Mouse (Mus musculus): ENCODE data around the gene Il17rc. TPM values are rescaled to one million over a fixed set of nuclear protein-coding genes. Genes with fewer than 3 reads are reported as not detected.

Il17rc gene
- polyA plus RNA-seq, 1 experiment from 2014 or later, result 4.4 TPM

DNA sequence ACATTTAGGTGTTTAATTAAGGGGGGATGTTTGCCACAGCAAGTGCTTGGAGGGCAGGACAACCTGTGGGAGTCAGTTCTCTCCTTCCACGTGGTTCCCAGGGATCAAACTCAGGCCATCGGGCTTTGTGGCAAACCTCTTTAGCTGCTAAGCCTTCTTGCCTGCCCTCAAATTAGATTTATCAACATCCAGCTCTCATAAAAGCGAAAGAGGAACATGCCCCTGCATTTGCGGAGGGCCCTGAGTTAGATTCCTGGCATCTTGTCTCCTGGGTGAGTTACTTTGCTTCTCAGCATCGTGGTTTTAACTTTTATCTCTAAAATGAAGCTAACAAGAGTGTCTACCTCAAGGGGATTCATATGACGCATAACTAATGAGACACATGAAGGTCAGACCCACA lies 28.1 kb downstream of the Il17rc start:
- peaks cover 12% of the 10 kb centered on the region for H3K4me1 ChIP-seq (ENCODE audit: control insufficient read depth, insufficient read depth, low read depth, low read length)
- no peak overlapping the region for H3K4me3 ChIP-seq (ENCODE audit: low read length)
- no peak overlapping the region for H3K4me2 ChIP-seq (ENCODE audit: low read length)
- H3K27ac ChIP-seq (ENCODE audit: low read depth, low read length), result no peak overlapping the region
- WGBS, result 89% methylated on average over 6 of the region's 6 CpGs
- no peak for ATAC-seq
- no peak overlapping the region for H3K9ac ChIP-seq (ENCODE audit: low read depth, low read length)
- H3K27me3 ChIP-seq (replicated peaks; ENCODE audit: control insufficient read depth, insufficient read depth, low read length), result no peaks in the 10 kb centered on the region; the same call in none of the 2 replicates
- H3K9me3 ChIP-seq (ENCODE audit: control insufficient read depth, low read length), result 0 out of 2 replicates have a peak, but pooled peaks cover 2% of the 10 kb centered on the region
- H3K36me3 ChIP-seq (ENCODE audit: control insufficient read depth, insufficient read depth, low read length), result peaks cover 5% of the 10 kb centered on the region; the same call in 1 of the 2 replicates

DNA sequence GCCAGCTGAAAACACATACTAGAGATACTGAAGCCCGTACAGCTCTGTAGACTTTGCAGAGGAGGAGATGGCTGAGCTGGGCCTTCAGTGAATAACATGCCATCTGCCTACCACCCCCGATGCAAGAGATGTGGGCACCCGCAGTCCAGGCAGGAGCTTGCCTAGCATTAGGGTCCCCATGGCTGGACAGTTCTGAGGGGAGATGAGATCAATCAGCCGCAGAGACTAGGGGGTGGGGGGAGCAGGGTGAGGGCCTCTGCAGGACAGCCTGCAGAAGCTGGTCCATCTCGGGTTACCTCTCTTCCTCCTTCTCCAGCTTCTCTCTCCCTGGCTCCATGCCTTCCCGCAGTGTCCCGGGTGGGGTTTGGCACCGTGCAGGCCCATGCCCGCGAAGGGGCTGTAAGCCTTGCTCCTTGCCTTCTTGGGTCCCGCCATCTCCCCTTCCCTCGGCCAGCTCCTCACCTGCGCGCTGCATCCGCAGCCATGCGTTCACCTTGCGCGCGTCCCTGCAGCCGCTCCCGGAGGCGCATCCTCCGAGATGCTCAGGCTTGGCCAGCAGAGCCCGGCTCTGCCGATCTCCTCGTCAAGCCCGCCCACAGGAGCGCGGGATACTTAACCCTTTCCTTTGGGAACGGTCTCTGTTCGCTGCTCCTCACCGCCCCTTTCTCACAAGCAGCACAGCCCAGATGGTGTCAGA lies 30.3 kb downstream of the Il17rc start, which contains the start of gene Prrt3:
Gene Prrt3, minus strand, starts transcription at position 544 of the 697 bp plus-strand sequence.
- H3K36me3 ChIP-seq (ENCODE audit: control insufficient read depth, insufficient read depth, low read length), result peaks cover 5% of the 10 kb centered on the region; the same call in 1 of the 2 replicates
- H3K27ac ChIP-seq (ENCODE audit: low read depth, low read length), result peak within 1 kb of the TSS; percentile 74
- H3K27me3 ChIP-seq (replicated peaks; ENCODE audit: control insufficient read depth, insufficient read depth, low read length), result no peaks in the 10 kb centered on the region
- peaks cover 6% of the 10 kb centered on the region for H3K4me1 ChIP-seq (ENCODE audit: control insufficient read depth, insufficient read depth, low read depth, low read length)
- ATAC-seq, result peak; percentile 94
- 1% methylated on average over 32 of the region's 32 CpGs for WGBS
- peak within 1 kb of the TSS; percentile 69 for H3K4me3 ChIP-seq (ENCODE audit: low read length)
- H3K9me3 ChIP-seq (ENCODE audit: control insufficient read depth, low read length), result 0 out of 2 replicates have a peak, but pooled peaks cover 2% of the 10 kb centered on the region
- H3K4me2 ChIP-seq (ENCODE audit: low read length), result peak within 1 kb of the TSS; percentile 69
- H3K9ac ChIP-seq (ENCODE audit: low read depth, low read length), result peak within 1 kb of the TSS; percentile 80

DNA sequence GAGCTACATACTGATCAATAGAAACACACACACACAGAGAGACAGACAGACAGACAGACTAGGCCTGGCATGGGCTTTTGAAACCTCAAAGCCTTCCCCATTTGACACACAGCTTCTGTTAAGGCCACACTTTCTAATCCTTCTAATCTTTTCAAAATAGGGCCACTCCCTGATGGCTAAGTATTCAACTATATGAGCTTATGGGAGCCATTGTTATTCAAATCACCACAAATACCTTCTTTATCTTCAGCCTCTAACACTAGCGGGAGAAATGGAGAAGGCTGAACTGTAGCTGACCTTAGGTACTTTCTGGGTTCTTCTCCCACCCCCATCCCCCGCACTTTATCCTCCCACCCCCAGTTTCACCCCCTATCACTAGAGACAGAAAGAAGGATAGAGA lies 31.6 kb downstream of the Il17rc start:
- H3K27me3 ChIP-seq (replicated peaks; ENCODE audit: control insufficient read depth, insufficient read depth, low read length), result no peaks in the 10 kb centered on the region
- H3K4me1 ChIP-seq (ENCODE audit: control insufficient read depth, insufficient read depth, low read depth, low read length), result peaks cover 6% of the 10 kb centered on the region
- H3K4me3 ChIP-seq (ENCODE audit: low read length), result no peak overlapping the region
- H3K9me3 ChIP-seq (ENCODE audit: control insufficient read depth, low read length), result 0 out of 2 replicates have a peak, but pooled peaks cover 2% of the 10 kb centered on the region
- no peak overlapping the region for H3K27ac ChIP-seq (ENCODE audit: low read depth, low read length)
- H3K9ac ChIP-seq (ENCODE audit: low read depth, low read length), result no peak overlapping the region
- H3K4me2 ChIP-seq (ENCODE audit: low read length), result no peak overlapping the region
- ATAC-seq, result no peak
- WGBS, result 56% methylated on average over 2 of the region's 2 CpGs
- no peaks in the 10 kb centered on the region for H3K36me3 ChIP-seq (ENCODE audit: control insufficient read depth, insufficient read depth, low read length)

DNA sequence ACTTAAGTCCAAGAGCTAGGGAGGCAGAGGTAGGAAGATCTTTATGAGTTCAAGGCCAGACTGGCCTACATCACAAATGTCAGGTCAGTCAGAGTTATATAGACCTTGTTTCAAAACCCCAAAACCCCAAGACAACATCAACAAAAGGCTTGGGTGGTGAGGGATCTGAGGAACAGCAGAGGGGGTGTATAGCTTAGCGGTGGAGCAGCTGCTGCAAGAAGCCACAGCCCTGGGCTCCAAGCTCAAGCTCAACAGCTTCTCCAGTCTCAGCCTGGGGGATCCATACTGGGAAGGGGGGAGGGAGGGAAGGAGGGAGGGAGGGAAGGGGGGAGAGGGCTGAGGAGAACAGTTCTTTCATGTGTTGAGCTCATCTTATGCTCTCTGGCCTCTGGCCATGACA lies 34.5 kb downstream of the Il17rc start:
- Histone ChIP-seq H3K9me3 (ENCODE audit: control insufficient read depth, low read length) (0 out of 2 replicates have a peak, but pooled peaks cover 2% of the 10 kb centered on the region), H3K36me3 (ENCODE audit: control insufficient read depth, insufficient read depth, low read length) (no peaks in the 10 kb centered on the region), H3K4me2 (ENCODE audit: low read length) (no peak overlapping the region), H3K27me3 (replicated peaks; ENCODE audit: control insufficient read depth, insufficient read depth, low read length) (no peaks in the 10 kb centered on the region), H3K9ac (ENCODE audit: low read depth, low read length) (no peak overlapping the region), H3K4me3 (ENCODE audit: low read length) (no peak overlapping the region), H3K4me1 (ENCODE audit: control insufficient read depth, insufficient read depth, low read depth, low read length) (peaks cover 6% of the 10 kb centered on the region), H3K27ac (ENCODE audit: low read depth, low read length) (no peak overlapping the region)
- ATAC-seq, result no peak
- 89% methylated on average over 1 of the region's 1 CpGs for WGBS

DNA sequence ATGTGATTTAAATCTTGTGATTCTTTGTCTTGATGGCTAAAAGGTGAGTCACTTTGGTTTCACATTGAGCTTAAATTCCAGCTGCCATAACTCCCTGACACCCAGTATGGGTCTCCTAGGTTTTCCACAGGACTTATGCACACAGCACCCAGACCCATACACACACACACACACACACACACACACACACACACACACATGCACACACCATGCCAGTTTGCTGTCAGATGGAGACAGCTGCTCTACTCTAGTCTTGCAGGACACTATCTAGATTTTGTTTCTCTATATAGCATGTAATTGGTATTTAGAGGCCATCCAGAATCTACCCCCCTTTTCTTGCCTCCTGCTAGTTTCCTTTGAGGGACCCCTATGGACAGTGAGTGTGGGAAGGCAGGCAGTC lies 35.9 kb downstream of the Il17rc start:
- no peaks in the 10 kb centered on the region for H3K36me3 ChIP-seq (ENCODE audit: control insufficient read depth, insufficient read depth, low read length)
- no peak overlapping the region for H3K4me2 ChIP-seq (ENCODE audit: low read length)
- 0 out of 2 replicates have a peak, but pooled peaks cover 2% of the 10 kb centered on the region for H3K9me3 ChIP-seq (ENCODE audit: control insufficient read depth, low read length)
- no peak overlapping the region for H3K4me3 ChIP-seq (ENCODE audit: low read length)
- H3K27me3 ChIP-seq (replicated peaks; ENCODE audit: control insufficient read depth, insufficient read depth, low read length), result no peaks in the 10 kb centered on the region
- peaks cover 3% of the 10 kb centered on the region for H3K4me1 ChIP-seq (ENCODE audit: control insufficient read depth, insufficient read depth, low read depth, low read length)
- ATAC-seq, result no peak
- H3K9ac ChIP-seq (ENCODE audit: low read depth, low read length), result no peak overlapping the region
- no peak overlapping the region for H3K27ac ChIP-seq (ENCODE audit: low read depth, low read length)

DNA sequence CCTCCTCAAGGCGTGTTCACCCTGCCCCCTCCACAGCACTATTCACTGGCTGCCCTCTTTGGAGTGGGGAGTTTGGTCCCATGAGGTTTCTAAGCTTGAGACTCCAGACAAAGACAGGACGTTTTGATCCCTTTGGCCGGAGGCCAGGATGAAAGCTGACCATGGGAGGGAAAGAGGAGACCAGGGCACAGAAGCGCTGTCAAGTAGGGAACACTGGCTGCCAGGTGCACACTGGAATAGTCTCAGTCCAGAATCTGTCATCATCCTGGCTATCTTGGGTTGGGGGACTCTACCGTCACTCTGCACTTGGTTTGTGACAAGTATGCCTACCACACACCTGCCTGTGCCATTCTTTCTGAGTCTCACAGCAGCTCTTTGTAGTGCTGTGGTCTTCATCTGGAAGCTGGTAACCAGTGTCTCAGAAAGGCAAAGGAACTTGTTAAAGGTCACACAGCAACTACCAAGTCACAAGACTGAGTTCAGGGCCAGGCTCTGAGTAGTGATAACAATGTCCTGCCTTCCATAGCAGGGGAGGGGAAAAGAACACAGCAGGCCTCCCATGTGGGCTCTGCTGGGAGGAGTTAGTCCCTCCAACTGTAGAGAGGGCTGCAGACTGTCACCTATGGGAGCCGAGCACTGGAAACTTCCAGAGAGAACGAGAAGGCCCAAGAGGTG lies 37.2 kb downstream of the Il17rc start:
- WGBS, result 56% methylated on average over 7 of the region's 7 CpGs
- ATAC-seq, result no peak
- Histone ChIP-seq H3K36me3 (ENCODE audit: control insufficient read depth, insufficient read depth, low read length) (no peaks in the 10 kb centered on the region), H3K27me3 (replicated peaks; ENCODE audit: control insufficient read depth, insufficient read depth, low read length) (no peaks in the 10 kb centered on the region), H3K4me1 (ENCODE audit: control insufficient read depth, insufficient read depth, low read depth, low read length) (no peaks in the 10 kb centered on the region), H3K4me2 (ENCODE audit: low read length) (no peak overlapping the region), H3K9ac (ENCODE audit: low read depth, low read length) (no peak overlapping the region), H3K9me3 (ENCODE audit: control insufficient read depth, low read length) (0 out of 2 replicates have a peak, but pooled peaks cover 2% of the 10 kb centered on the region), H3K4me3 (ENCODE audit: low read length) (no peak overlapping the region), H3K27ac (ENCODE audit: low read depth, low read length) (peak overlapping the region; percentile 23; the same call in 1 of the 2 replicates)

DNA sequence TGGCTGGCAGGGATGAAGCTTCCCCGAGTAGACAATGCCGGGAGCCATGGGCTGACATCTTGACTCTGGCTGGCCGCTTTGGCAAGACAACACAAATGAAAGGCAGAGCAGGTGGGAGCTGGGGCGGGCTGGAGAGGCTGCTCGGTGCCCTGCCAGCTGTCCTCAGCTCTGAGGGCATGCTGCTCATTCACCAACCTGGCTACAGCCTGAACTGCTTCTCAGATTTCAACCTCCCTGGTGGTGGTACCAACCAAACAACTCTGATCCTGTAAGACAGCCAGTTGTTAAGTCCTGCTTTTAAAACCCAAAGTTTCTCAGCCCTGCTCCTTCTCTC lies 37.7 kb downstream of the Il17rc start:
- H3K9ac ChIP-seq (ENCODE audit: low read depth, low read length), result no peak overlapping the region
- H3K27ac ChIP-seq (ENCODE audit: low read depth, low read length), result peak overlapping the region; percentile 23; the same call in 1 of the 2 replicates
- WGBS, result 45% methylated on average over 5 of the region's 5 CpGs
- peaks cover 3% of the 10 kb centered on the region; the same call in 1 of the 2 replicates for H3K36me3 ChIP-seq (ENCODE audit: control insufficient read depth, insufficient read depth, low read length)
- H3K4me1 ChIP-seq (ENCODE audit: control insufficient read depth, insufficient read depth, low read depth, low read length), result no peaks in the 10 kb centered on the region
- no peak overlapping the region for H3K4me2 ChIP-seq (ENCODE audit: low read length)
- no peak overlapping the region for H3K4me3 ChIP-seq (ENCODE audit: low read length)
- no peak for ATAC-seq
- H3K27me3 ChIP-seq (replicated peaks; ENCODE audit: control insufficient read depth, insufficient read depth, low read length), result no peaks in the 10 kb centered on the region
- H3K9me3 ChIP-seq (ENCODE audit: control insufficient read depth, low read length), result no peaks in the 10 kb centered on the region

DNA sequence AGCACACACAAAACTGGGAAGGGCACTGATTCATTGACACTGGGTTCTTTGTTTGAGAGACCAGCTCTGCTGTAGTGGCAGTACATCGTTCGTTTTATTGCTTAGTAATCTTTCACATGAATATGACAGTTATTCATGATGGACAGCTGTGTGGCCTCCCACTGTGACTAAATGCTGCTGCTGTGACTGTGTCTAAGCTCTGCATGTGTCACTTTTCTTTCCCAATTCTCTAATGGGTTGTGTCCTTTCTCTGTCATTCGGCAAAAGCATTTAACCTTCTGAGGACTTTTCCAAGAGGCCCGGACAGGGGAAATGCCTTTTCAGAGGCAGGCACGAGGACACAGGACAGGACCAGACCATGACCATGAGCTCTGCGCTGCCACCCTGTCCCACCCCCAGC lies 42.7 kb downstream of the Il17rc start:
- Histone ChIP-seq H3K9ac (ENCODE audit: low read depth, low read length) (no peak overlapping the region), H3K4me2 (ENCODE audit: low read length) (no peak overlapping the region), H3K27me3 (replicated peaks; ENCODE audit: control insufficient read depth, insufficient read depth, low read length) (no peaks in the 10 kb centered on the region), H3K4me3 (ENCODE audit: low read length) (no peak overlapping the region), H3K9me3 (ENCODE audit: control insufficient read depth, low read length) (no peaks in the 10 kb centered on the region), H3K36me3 (ENCODE audit: control insufficient read depth, insufficient read depth, low read length) (peaks cover 52% of the 10 kb centered on the region), H3K27ac (ENCODE audit: low read depth, low read length) (no peak overlapping the region), H3K4me1 (ENCODE audit: control insufficient read depth, insufficient read depth, low read depth, low read length) (no peaks in the 10 kb centered on the region)
- 89% methylated on average over 6 of the region's 6 CpGs for WGBS
- ATAC-seq, result no peak

DNA sequence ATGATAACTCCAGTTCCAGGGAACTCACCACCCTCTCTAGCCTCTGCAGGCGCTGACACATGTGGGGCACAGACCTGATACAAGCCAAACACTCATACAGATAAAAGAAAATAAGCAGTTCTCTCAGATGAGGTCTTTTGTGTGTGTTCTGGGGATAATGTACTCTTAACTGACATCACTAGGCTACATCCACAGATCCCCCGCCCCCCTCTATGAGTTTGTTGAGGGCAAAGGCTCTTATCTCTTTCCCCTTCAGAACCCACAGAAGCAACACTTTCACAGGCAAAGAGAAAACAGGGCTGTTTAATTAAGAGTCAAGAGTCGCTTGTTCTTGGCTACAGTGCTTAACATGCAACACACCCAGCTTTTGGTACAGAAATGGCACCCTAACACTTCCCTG lies 43.4 kb downstream of the Il17rc start:
- ATAC-seq, result no peak
- Histone ChIP-seq H3K4me3 (ENCODE audit: low read length) (no peak overlapping the region), H3K27me3 (replicated peaks; ENCODE audit: control insufficient read depth, insufficient read depth, low read length) (no peaks in the 10 kb centered on the region), H3K36me3 (ENCODE audit: control insufficient read depth, insufficient read depth, low read length) (peaks cover 59% of the 10 kb centered on the region), H3K4me1 (ENCODE audit: control insufficient read depth, insufficient read depth, low read depth, low read length) (no peaks in the 10 kb centered on the region), H3K9me3 (ENCODE audit: control insufficient read depth, low read length) (no peaks in the 10 kb centered on the region), H3K4me2 (ENCODE audit: low read length) (no peak overlapping the region), H3K27ac (ENCODE audit: low read depth, low read length) (no peak overlapping the region), H3K9ac (ENCODE audit: low read depth, low read length) (no peak overlapping the region)
- 99% methylated on average over 3 of the region's 3 CpGs for WGBS

Data from hindbrain, embryonic 16.5 days (tissue).